Mouse (Mus musculus) limb, embryonic 14.5 days (tissue): ENCODE measurements around the gene Atp2a1. TPM values are rescaled to one million over a fixed set of nuclear protein-coding genes. Genes with fewer than 3 reads are reported as not detected.

Experiments used
- ATAC-seq: fragments of 200-750 bp; cut with Nextera tagmentation; 2 replicates; pipeline ENCODE4 v1.8.0; 2017; ENCODE audit warnings: low read depth, moderate number of reproducible peaks, moderate TSS enrichment; ENCODE audit not compliant: low FRiP score
- DNase-seq: peaks from one replicate; pipeline ENCODE4 v3.0.0-alpha.2; 2015; ENCODE audit warnings: low spot score
- H3K27ac ChIP-seq: fragments of 300-500 bp; sonication (generic); replicated peaks from 2 replicates; pipeline ENCODE4 v1.5.1; 2014; ENCODE audit warnings: low read depth, mild to moderate bottlenecking, low read length, moderate library complexity, mixed read lengths
- H3K27me3 ChIP-seq: fragments of 300-500 bp; sonication (generic); 2 replicates; pipeline ENCODE4 v1.6.1; 2014; ENCODE audit warnings: low read length, mixed read lengths; ENCODE audit not compliant: control insufficient read depth, insufficient read depth
- H3K36me3 ChIP-seq: fragments of 300-500 bp; sonication (generic); 2 replicates; pipeline ENCODE4 v1.6.1; 2014; ENCODE audit warnings: mild to moderate bottlenecking, low read length, moderate library complexity, mixed read lengths; ENCODE audit not compliant: control insufficient read depth, insufficient read depth
- H3K4me1 ChIP-seq: fragments of 300-500 bp; sonication (generic); 2 replicates; pipeline ENCODE4 v1.6.1; 2014; ENCODE audit warnings: antibody characterized with exemption, low read length, mixed read lengths; ENCODE audit not compliant: control insufficient read depth, insufficient read depth
- H3K4me2 ChIP-seq: fragments of 300-500 bp; sonication (generic); replicated peaks from 2 replicates; pipeline ENCODE4 v1.6.1; 2014; ENCODE audit warnings: low read depth, mild to moderate bottlenecking, low read length, moderate library complexity; ENCODE audit not compliant: severe bottlenecking
- H3K4me3 ChIP-seq: fragments of 300-500 bp; sonication (generic); replicated peaks from 2 replicates; pipeline ENCODE4 v1.5.1; 2014; ENCODE audit warnings: low read length
- H3K9ac ChIP-seq: fragments of 300-500 bp; sonication (generic); 2 replicates; pipeline ENCODE4 v1.6.1; 2014; ENCODE audit warnings: mild to moderate bottlenecking, low read depth, low read length, moderate library complexity; ENCODE audit not compliant: severe bottlenecking
- H3K9me3 ChIP-seq: fragments of 300-500 bp; sonication (generic); 2 replicates; pipeline ENCODE4 v1.6.1; 2016; ENCODE audit warnings: low read length; ENCODE audit not compliant: control insufficient read depth
- POLR2A ChIP-seq: fragments of 200-500 bp; IDR thresholded peaks from 2 replicates; pipeline ENCODE4 v1.8.0; 2012; ENCODE audit warnings: inconsistent platforms, mild to moderate bottlenecking, moderate library complexity, borderline replicate concordance; ENCODE audit not compliant: insufficient read depth, insufficient read length; ENCODE audit errors: extremely low read depth
- WGBS: fragments of 180-500 bp; shearing (Covaris S2); extraction: QIAGEN DNeasy Blood & Tissue Kit; methylation state at CpG from one replicate; pipeline ENCODE4 v1.1.7; 2014; 5-methylcytosine and 5-hydroxymethylcytosine counted together
- polyA plus RNA-seq, 2 experiments: library from polyadenylated mRNA; depleted of rRNA in 1 of 2; stranded (reverse) in 1 of 2; unstranded in 1 of 2; fragments of >200 nt; fragmentation: Nextera tagmentation in 1 of 2; extraction: Ambion mirVana in 1 of 2; gene quantifications; 2 replicates each; pipeline versions ENCODE4 v1.2.1 to v1.2.3; 2012 to 2014

Atp2a1 gene
- polyA plus RNA-seq, 2 experiments: 89.8 to 131 TPM

DNA sequence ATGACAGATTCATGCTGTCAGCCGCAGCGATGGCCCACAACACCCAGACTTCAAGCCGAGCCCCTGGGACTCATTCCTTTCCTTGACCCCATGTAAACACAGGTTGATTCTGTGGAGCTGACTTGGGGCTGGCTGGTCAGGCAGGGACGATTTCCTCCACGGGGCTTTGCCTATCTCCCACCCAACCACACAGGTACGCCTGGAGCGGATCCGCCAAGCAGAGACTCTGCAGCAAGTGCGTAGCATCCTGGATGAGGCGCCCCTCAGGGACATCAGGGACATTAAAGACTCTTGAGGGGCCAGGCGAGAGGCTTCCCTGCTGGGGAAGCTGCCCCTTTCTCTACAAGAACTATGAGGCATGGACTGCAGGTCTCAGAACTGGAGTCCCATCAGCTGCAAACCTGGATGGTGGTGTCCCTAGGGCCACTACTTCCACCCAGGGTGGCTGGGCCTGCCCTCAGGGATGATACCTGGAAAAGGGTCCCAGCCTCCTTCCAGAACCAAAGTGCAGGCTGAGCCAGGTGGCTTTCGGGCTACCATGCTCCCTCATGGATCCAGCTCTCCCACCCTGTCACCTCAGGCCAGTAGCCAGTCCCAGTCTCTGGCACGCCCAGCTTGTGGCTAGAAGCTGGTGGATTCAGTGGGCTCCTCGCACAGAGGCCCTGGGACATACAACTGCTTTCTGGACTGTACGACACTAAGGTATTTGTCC lies 17.6 kb downstream of the Atp2a1 start:
- Histone ChIP-seq H3K4me1 (no peaks in the 10 kb centered on the region), H3K4me2 (no peak overlapping the region), H3K27me3 (no peaks in the 10 kb centered on the region), H3K9me3 (no peaks in the 10 kb centered on the region), H3K36me3 (peaks cover 64% of the 10 kb centered on the region), H3K9ac (no peak overlapping the region), H3K4me3 (no peak overlapping the region), H3K27ac (no peak overlapping the region)
- DNase-seq (no peak), ATAC-seq (no peak)
- no peak for TF ChIP-seq POLR2A
- 93% methylated on average over 15 of the region's 15 CpGs for WGBS

DNA sequence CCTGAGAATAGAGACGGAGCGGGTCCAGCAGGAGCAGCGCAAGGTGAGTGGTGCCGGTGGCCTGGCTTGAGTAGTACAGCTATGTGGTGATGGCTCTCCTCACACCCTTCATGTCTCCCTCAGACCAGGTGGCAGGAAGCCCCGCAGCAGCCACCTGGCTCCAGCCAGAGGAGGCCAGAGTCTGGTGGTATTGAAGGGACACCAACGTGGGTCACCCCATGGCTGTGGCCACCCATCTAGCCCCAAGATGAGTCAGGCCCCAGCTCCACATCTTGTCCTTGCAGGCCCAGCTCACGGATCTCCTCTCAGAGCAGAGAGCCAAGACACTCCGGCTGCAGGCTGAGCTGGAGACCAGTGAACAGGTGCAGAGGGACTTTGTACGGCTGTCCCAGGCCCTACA lies 18.4 kb downstream of the Atp2a1 start:
- ATAC-seq (no peak), DNase-seq (no peak)
- no peak for TF ChIP-seq POLR2A
- no peak overlapping the region for H3K4me3 ChIP-seq
- H3K36me3 ChIP-seq: peaks cover 69% of the 10 kb centered on the region
- H3K4me1 ChIP-seq: no peaks in the 10 kb centered on the region
- no peak overlapping the region for H3K4me2 ChIP-seq
- H3K9me3 ChIP-seq: no peaks in the 10 kb centered on the region
- no peaks in the 10 kb centered on the region for H3K27me3 ChIP-seq
- no peak overlapping the region for H3K9ac ChIP-seq
- 91% methylated on average over 9 of the region's 9 CpGs for WGBS
- H3K27ac ChIP-seq: no peak overlapping the region

DNA sequence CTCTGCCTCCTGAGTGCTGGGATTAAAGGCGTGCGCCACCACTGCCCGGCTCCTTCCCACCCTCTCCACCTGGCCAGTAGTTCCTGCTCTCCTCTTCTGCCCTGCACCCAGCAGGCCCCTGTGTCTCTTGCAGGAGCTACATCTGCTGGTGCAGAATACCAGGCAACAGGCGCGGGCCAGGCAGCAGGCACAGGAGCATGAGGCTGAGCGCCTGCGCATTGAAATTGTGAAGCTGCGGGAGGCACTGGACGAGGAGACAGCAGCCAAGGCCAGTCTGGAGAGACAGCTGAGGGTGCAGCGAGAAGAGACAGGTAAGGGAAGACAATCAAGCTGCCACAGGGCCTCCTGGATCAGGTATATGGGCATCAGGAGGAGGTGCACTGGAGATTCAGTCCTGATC lies 18.9 kb downstream of the Atp2a1 start:
- Histone ChIP-seq H3K9me3 (no peaks in the 10 kb centered on the region), H3K4me3 (no peak overlapping the region), H3K27me3 (no peaks in the 10 kb centered on the region), H3K36me3 (peaks cover 71% of the 10 kb centered on the region), H3K4me2 (no peak overlapping the region), H3K27ac (no peak overlapping the region), H3K4me1 (no peaks in the 10 kb centered on the region), H3K9ac (no peak overlapping the region)
- TF ChIP-seq POLR2A: no peak
- ATAC-seq (no peak), DNase-seq (no peak)
- 93% methylated on average over 10 of the region's 10 CpGs for WGBS

DNA sequence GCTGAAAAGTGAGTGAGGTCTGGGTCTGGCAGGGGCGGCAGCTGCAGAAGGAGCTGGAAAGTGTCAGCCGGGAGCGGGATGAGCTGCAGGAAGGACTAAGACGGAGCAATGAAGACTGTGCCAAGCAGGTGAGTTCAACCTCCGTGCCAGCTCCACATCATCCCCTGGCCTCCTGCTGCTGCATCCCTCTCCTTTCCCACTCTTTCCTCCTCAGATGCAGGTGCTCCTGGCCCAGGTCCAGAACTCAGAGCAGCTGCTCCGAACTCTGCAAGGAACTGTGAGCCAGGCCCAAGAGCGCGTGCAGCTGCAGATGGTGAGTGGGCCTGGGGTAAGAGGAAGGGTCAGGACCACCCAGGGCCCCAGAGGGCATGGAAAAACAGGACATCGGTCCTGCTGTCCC lies 22.8 kb downstream of the Atp2a1 start:
- no peak for TF ChIP-seq POLR2A
- DNase-seq: no peak

DNA sequence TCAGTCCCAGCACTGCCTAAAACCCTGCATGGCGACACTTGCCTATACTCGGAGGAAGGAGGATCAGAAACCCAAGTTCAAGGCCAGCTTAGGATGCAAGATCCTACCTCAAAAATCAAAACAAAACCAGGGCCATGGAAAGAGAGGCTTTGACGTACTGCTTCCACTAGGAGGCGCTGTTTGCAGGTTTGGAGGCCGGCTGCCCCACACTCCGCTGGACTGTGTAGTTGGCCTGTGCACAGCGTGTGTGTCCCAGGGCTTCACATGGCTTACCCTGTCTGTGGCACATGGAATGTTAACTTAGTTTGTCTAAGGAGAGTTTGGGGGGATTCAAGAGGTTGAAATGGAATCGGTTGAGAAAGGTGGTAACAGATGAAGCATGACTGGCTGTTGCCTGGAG lies 26.1 kb downstream of the Atp2a1 start:
- DNase-seq (peak; percentile 14), ATAC-seq (no peak)
- Histone ChIP-seq H3K36me3 (peaks cover 44% of the 10 kb centered on the region), H3K4me1 (no peaks in the 10 kb centered on the region), H3K4me3 (no peak overlapping the region), H3K27me3 (no peaks in the 10 kb centered on the region), H3K9me3 (no peaks in the 10 kb centered on the region), H3K27ac (no peak overlapping the region), H3K4me2 (no peak overlapping the region), H3K9ac (no peak overlapping the region)
- 23% methylated on average over 8 of the region's 8 CpGs for WGBS
- no peak for TF ChIP-seq POLR2A

More for the DNA sequence above, 22.8 kb downstream of the Atp2a1 start:
- Histone ChIP-seq H3K4me2 (no peak overlapping the region), H3K36me3 (peaks cover 50% of the 10 kb centered on the region), H3K4me3 (no peak overlapping the region), H3K4me1 (no peaks in the 10 kb centered on the region), H3K9ac (no peak overlapping the region), H3K27me3 (no peaks in the 10 kb centered on the region), H3K27ac (no peak overlapping the region), H3K9me3 (no peaks in the 10 kb centered on the region)
- WGBS: 75% methylated on average over 9 of the region's 9 CpGs
- ATAC-seq: no peak; the same call in 1 of the 2 replicates
